Mouse (Mus musculus): ENCODE results near the gene Zswim1. TPM values are rescaled to one million over a fixed set of nuclear protein-coding genes. Genes with fewer than 3 reads are reported as not detected.
A peak's percentile ranks its signal among the peaks of the same experiment; 100 is the strongest.
"Not testable (repeated sequence)": the region's sequence is repeated elsewhere in the genome, so short reads cannot be mapped to it uniquely, and the experiment has no call there.

The Zswim1 gene
- polyA plus RNA-seq, 1 experiment from 2014 or later: 21.4 TPM

DNA sequence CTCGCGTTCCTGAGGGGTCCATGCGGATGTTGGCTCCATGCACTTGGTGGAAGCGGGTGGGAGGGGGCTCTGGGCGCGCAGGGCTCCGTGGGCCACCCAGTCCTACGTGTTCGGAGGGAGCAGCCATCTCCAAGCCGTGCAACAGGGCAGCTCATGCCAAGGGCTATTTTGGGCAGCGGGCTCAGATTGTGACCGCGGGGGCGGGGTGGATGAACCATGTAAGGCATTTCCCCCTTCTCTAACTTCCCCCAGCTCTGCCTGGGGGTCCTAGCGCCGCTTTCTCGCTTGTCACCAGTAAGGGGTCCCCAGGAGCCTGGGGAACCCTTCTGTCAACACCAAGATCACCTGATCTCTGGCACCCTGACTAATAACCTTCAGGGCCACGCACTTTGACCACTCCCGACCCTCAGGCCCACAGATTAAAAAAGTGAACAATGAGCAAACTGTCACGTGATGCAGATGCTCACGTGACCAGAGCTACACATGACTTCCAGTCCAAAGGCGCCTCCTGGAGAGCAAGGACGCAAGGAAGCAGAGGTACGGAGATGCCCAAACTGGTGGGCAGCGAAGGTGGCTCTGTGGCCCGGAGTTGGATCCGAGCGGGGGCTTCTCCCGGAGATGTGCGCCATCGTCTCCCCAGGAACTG, 11.0 kb downstream of the Zswim1 start, which contains the start of gene Neurl2:
TSS of gene Neurl2 (minus strand) at position 143 of the 646 bp plus-strand sequence.
- H3K36me3 ChIP-seq: peaks cover 27% of the 10 kb centered on the region
- no peaks in the 10 kb centered on the region for H3K9me3 ChIP-seq (replicated peaks)
- under 1% methylated on average over 31 of the region's 31 CpGs for WGBS
- peak within 1 kb of the TSS; percentile 53 for H3K27ac ChIP-seq
- peaks cover 23% of the 10 kb centered on the region for H3K4me1 ChIP-seq
- ATAC-seq (ENCODE audit: low FRiP score): peak; percentile 76
- H3K9ac ChIP-seq: peak within 1 kb of the TSS; percentile 67
- H3K4me2 ChIP-seq (replicated peaks): peak within 1 kb of the TSS; percentile 88
- no peaks in the 10 kb centered on the region for H3K27me3 ChIP-seq
- peak within 1 kb of the TSS; percentile 74 for H3K4me3 ChIP-seq

DNA sequence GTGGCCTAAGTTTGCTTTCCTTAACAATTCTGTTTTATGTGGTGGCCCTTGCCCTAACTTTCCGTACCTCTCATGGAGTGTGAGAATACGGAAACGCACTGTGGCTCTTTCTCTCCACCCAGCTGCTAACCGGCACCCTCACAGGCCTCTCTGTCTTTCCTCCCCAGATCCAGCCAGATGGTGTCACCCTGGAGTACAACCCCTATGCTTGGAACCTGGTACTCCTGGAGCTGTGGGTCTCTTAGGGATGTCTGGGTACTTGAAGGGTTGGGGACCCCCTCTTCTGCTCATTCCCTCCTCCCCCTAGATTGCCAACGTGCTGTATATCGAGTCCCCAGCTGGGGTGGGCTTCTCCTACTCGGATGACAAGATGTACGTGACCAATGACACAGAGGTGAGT, 12.0 kb downstream of the Zswim1 start:
- H3K9ac ChIP-seq: peak overlapping the region; percentile 67
- H3K27ac ChIP-seq: no peak overlapping the region
- no peaks in the 10 kb centered on the region for H3K9me3 ChIP-seq (replicated peaks)
- peaks cover 30% of the 10 kb centered on the region for H3K36me3 ChIP-seq
- H3K4me2 ChIP-seq (replicated peaks): peak overlapping the region; percentile 88
- peak overlapping the region; percentile 74 for H3K4me3 ChIP-seq
- ATAC-seq (ENCODE audit: low FRiP score): no peak
- peaks cover 23% of the 10 kb centered on the region for H3K4me1 ChIP-seq
- H3K27me3 ChIP-seq: no peaks in the 10 kb centered on the region
- 53% methylated on average over 8 of the region's 8 CpGs for WGBS

DNA sequence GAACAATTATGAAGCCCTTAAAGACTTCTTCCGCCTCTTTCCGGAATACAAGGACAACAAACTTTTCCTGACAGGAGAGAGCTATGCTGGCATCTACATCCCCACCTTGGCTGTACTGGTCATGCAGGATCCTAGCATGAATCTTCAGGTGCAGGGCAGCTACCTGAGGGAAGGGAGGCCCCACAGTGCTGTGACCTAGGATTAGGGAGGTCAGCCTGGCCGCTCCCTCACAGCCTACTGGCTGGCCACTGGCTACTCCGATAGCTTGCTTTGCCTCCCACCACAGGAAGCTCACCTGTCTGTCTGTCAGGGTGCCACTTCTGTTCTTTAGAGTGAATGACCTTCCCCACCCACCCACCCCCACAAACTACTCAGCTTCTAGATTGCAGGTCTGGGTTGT, 12.7 kb downstream of the Zswim1 start:
- Histone ChIP-seq H3K36me3 (peaks cover 36% of the 10 kb centered on the region), H3K27ac (no peak overlapping the region), H3K4me3 (no peak overlapping the region), H3K4me2 (replicated peaks) (peak overlapping the region; percentile 88; the same call in 1 of the 2 replicates), H3K9ac (no peak overlapping the region), H3K4me1 (peaks cover 23% of the 10 kb centered on the region), H3K27me3 (no peaks in the 10 kb centered on the region), H3K9me3 (replicated peaks) (no peaks in the 10 kb centered on the region)
- WGBS: 93% methylated on average over 4 of the region's 4 CpGs
- ATAC-seq (ENCODE audit: low FRiP score): no peak

DNA sequence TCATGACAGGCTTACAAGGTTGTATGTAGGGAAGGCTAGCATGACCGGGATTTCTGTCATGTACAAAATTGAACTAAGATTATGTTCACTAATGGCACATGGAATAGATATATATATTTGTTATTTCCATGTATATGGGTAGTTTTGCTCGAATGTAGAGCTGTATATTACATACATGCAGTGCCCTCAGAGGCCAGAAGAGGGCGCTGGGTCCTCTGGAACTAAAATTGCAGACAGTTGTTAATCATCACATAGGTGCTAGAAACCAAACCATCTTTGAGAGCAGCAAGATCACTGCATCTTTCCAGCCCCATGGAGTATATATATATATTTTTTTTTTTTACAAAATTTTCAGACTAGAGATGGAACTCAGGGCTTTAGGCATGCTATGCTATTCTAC, 23.3 kb downstream of the Zswim1 start:
- Histone ChIP-seq H3K27me3 (no peaks in the 10 kb centered on the region), H3K4me2 (replicated peaks) (no peak overlapping the region), H3K27ac (no peak overlapping the region), H3K36me3 (no peaks in the 10 kb centered on the region), H3K9ac (no peak overlapping the region), H3K9me3 (replicated peaks) (no peaks in the 10 kb centered on the region), H3K4me3 (no peak overlapping the region), H3K4me1 (no peaks in the 10 kb centered on the region)
- 49% methylated on average over 3 of the region's 3 CpGs for WGBS
- no peak for ATAC-seq (ENCODE audit: low FRiP score)

DNA sequence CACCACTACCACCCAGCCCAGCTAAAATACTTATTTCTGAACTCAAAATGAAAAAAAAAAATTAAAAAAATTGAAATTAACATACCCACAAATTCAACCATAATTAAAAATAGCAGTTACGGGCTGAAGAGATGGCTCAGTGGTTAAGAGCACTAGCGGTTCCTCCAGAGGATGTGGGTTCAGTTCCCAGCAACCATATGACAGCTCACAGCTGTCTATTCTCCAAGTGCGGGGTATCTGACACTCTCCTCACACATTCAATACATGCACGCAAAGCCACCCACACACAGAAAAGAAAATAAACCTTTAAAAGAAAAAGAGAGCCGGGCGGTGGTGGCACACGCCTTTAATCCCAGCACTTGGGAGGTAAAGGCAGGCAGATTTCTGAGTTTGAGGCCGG, 27.6 kb downstream of the Zswim1 start:
- no peak overlapping the region for H3K9ac ChIP-seq
- 82% methylated on average over 8 of the region's 8 CpGs for WGBS

DNA sequence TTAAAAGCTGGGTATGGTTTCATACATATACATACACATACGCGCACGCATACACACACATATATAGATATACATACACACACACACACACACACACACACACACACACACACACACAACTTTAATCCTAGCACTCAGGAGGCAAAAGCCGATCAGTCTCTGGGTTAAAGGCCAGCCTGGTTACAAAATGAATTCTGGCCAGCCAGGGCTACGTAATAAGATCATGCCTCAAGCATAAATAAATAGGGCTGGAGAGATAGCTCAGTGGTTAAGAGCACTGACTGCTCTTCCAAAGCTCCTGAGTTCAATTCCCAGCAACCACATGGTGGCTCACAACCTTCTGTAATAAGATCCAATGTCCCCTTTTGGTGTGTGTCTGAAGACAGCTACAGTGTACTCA, 33.1 kb downstream of the Zswim1 start:
- H3K4me2 ChIP-seq (replicated peaks); H3K4me3 ChIP-seq; H3K36me3 ChIP-seq; H3K27ac ChIP-seq; H3K9ac ChIP-seq; ATAC-seq (ENCODE audit: low FRiP score); H3K9me3 ChIP-seq (replicated peaks): not testable (repeated sequence)
- peaks cover 34% of the 10 kb centered on the region for H3K27me3 ChIP-seq
- peaks cover 21% of the 10 kb centered on the region for H3K4me1 ChIP-seq
- 82% methylated on average over 5 of the region's 5 CpGs for WGBS

More for the DNA sequence above, 27.6 kb downstream of the Zswim1 start:
- Histone ChIP-seq H3K27ac (no peak overlapping the region), H3K4me1 (no peaks in the 10 kb centered on the region), H3K4me2 (replicated peaks) (no peak overlapping the region), H3K36me3 (no peaks in the 10 kb centered on the region), H3K4me3 (no peak overlapping the region), H3K27me3 (peaks cover 4% of the 10 kb centered on the region; the same call in 1 of the 2 replicates), H3K9me3 (replicated peaks) (no peaks in the 10 kb centered on the region)
- ATAC-seq (ENCODE audit: low FRiP score): no peak

- 1% methylated on average over 42 of the region's 42 CpGs for WGBS
- Histone ChIP-seq H3K4me3 (peak overlapping the region; percentile 42), H3K27ac (no peak overlapping the region), H3K27me3 (peaks cover 34% of the 10 kb centered on the region), H3K4me1 (peaks cover 21% of the 10 kb centered on the region), H3K9me3 (replicated peaks) (no peaks in the 10 kb centered on the region), H3K4me2 (replicated peaks) (peak overlapping the region; percentile 90), H3K36me3 (no peaks in the 10 kb centered on the region), H3K9ac (peak overlapping the region; percentile 52)
- peak; percentile 49; the same call in 1 of the 2 replicates for ATAC-seq (ENCODE audit: low FRiP score)
These were observed 34.0 kb downstream of the Zswim1 start for GRCm38 (mm10) chr2:164856309-164857100.

DNA sequence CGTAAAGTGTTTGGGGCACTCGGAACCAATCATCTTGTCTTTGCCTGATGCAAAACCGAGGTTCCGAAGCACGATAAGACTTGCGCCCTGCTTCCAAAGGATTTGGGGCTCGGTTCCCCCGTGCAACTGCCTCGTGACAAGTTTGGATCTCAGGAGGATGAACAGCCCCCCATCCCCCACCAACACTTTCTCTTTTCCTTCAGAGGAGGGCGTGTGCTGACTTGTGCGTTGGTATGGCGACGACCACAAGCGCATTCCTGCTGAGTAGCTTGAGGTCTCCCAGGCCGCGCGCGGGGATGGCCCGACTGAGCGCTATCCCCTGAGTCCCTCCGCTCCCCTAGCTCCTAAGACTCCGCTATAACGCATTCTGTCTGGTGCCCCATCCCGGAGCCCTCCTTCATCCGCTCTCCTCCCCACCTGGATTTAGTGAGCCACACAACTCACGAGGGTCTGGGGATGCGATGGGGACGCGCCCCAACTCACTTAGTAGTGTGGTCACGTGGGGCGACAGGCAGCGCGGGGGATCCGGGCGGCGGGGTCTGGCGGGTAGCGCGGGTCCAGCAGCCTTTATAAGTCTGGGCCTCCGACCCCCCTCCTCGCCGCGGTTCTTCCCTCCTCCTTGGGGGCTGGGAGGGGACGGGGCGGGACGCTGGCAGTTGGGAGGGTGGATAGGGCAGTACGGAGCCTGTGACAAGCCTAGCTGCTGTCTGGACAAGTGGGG, 34.8 kb downstream of the Zswim1 start, which contains the start of gene Pltp:
TSS of gene Pltp (minus strand) at position 611 of the 721 bp plus-strand sequence.
- under 1% methylated on average over 44 of the region's 47 CpGs for WGBS
- Histone ChIP-seq H3K9ac (peak within 1 kb of the TSS; percentile 52), H3K9me3 (replicated peaks) (no peaks in the 10 kb centered on the region), H3K27me3 (peaks cover 34% of the 10 kb centered on the region), H3K36me3 (no peaks in the 10 kb centered on the region), H3K27ac (peak within 1 kb of the TSS; percentile 41; the same call in 1 of the 2 replicates), H3K4me2 (replicated peaks) (peak within 1 kb of the TSS; percentile 90), H3K4me1 (peaks cover 27% of the 10 kb centered on the region), H3K4me3 (peak within 1 kb of the TSS; percentile 42)
- ATAC-seq (ENCODE audit: low FRiP score): peak; percentile 85

- no peaks in the 10 kb centered on the region for H3K9me3 ChIP-seq (replicated peaks)
- H3K36me3 ChIP-seq: no peaks in the 10 kb centered on the region
- no peak overlapping the region for H3K27ac ChIP-seq
- peaks cover 34% of the 10 kb centered on the region for H3K27me3 ChIP-seq
- H3K4me1 ChIP-seq: peaks cover 30% of the 10 kb centered on the region
- H3K4me2 ChIP-seq (replicated peaks): peak overlapping the region; percentile 90
- H3K9ac ChIP-seq: peak overlapping the region; percentile 52
- peak overlapping the region; percentile 42 for H3K4me3 ChIP-seq
- under 1% methylated on average over 19 of the region's 19 CpGs for WGBS
- ATAC-seq (ENCODE audit: low FRiP score): peak; percentile 24; the same call in 1 of the 2 replicates
These were observed 35.5 kb downstream of the Zswim1 start for GRCm38 (mm10) chr2:164857842-164858553.

- no peak overlapping the region for H3K4me2 ChIP-seq (replicated peaks)
- no peak overlapping the region for H3K9ac ChIP-seq
- H3K36me3 ChIP-seq: no peaks in the 10 kb centered on the region
- H3K27me3 ChIP-seq: peaks cover 32% of the 10 kb centered on the region
- no peaks in the 10 kb centered on the region for H3K9me3 ChIP-seq (replicated peaks)
- 51% methylated on average over 2 of the region's 2 CpGs for WGBS
- no peak overlapping the region for H3K4me3 ChIP-seq
- no peak for ATAC-seq (ENCODE audit: low FRiP score)
- H3K4me1 ChIP-seq: peaks cover 30% of the 10 kb centered on the region
- no peak overlapping the region for H3K27ac ChIP-seq
These were observed 36.7 kb downstream of the Zswim1 start for GRCm38 (mm10) chr2:164859155-164859554.

DNA sequence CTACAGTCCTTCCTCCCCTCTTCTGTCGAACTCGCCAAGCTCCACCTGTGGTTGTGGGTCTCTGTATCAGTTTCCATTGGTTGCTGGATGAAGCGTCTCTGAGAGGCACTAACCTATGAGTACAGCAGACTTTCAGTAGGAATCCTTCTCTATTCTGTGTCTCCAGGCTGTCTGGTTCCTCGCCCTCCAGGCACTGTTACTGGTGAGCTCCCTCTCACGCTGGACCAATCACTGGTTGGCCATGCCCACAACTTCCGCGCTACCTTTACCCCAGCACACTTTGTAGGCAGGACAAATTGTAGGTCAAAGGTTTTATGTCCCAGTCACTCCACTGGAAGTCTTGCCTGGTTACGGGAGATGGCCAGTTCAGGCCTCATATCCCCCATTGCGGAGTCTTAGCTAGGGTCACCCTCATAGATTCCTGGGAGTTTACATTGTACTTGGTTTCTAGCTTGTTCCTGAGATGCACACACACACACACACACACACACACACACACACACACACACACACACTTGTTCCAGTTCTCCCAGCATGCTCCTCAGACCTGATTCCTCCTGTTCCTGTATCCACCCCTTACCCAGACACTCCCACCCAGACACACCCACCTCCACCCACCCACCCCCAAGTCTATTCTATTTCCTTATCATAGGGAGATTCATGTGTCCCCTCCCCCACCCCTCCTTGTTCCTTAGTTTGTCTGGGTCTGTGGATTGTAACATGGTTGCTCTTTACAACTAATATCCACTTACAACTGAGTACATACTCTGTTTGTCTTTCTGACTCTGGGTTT, 37.4 kb downstream of the Zswim1 start:
- no peak for ATAC-seq (ENCODE audit: low FRiP score)
- Histone ChIP-seq H3K4me3 (no peak overlapping the region), H3K4me2 (replicated peaks) (no peak overlapping the region), H3K4me1 (peaks cover 30% of the 10 kb centered on the region), H3K9ac (no peak overlapping the region), H3K36me3 (no peaks in the 10 kb centered on the region), H3K27me3 (peaks cover 30% of the 10 kb centered on the region), H3K27ac (no peak overlapping the region), H3K9me3 (replicated peaks) (no peaks in the 10 kb centered on the region)
- WGBS: 50% methylated on average over 9 of the region's 9 CpGs
